ENCODE assay signal across 1 mouse cellular context in the genomic region with DNA sequence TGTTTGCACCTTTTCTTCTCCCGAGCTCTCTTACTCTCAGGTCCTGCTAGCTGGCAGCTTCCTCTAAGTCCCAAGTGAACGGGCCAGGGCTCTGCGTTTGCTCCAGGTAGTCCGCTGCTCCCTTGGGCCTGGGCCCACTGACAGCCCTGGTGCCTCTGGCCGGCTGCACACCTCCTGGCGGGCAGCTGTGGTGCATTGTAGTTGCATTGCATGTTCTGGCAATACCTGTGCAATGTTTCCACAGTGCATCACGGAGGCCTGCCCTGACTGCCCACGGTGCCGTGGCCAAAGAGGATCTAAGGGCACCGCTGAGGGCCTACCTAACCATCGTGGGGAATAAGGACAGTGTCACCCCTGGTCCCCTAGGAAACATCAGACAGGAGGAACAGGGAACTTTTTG.
TF ChIP-seq lines count a peak whose summit lies in the region.

No protein-coding gene starts in this region.

TF ChIP-seq in myocyte, 11 proteins besides CTCF, POLR2A, EP300 and RAD21:
- TF ChIP-seq SRF (IDR thresholded peaks at IDR 0.05; ENCODE audit: control insufficient read depth, insufficient read length, low read depth) = no peak
- TF ChIP-seq POLR2AphosphoS2 (IDR thresholded peaks at IDR 0.05; ENCODE audit: insufficient read length, low read depth) = peak; percentile 55
